Mouse (Mus musculus) neural tube, embryonic 14.5 days (tissue): ENCODE measurements around the gene Arsb. TPM values are rescaled to one million over a fixed set of nuclear protein-coding genes. Genes with fewer than 3 reads are reported as not detected.

ENCODE experiments used
- ATAC-seq: fragments of 200-750 bp; cut with Nextera tagmentation; 2 replicates; pipeline ENCODE4 v1.8.0; 2017; ENCODE audit warnings: low read depth, mild to moderate bottlenecking, moderate TSS enrichment, moderate library complexity
- H3K27ac ChIP-seq: fragments of 300-500 bp; sonication (generic); 2 replicates; pipeline ENCODE4 v1.5.1; 2014; ENCODE audit warnings: low read depth, mild to moderate bottlenecking, control low read depth, low read length, moderate library complexity, mixed read lengths
- H3K27me3 ChIP-seq: fragments of 300-500 bp; sonication (generic); 2 replicates; pipeline ENCODE4 v1.6.1; 2014; ENCODE audit warnings: low read length; ENCODE audit not compliant: control insufficient read depth, insufficient read depth
- H3K36me3 ChIP-seq: fragments of 300-500 bp; sonication (generic); 2 replicates; pipeline ENCODE4 v1.6.1; 2014; ENCODE audit warnings: low read length, mixed read lengths; ENCODE audit not compliant: control insufficient read depth, insufficient read depth
- H3K4me1 ChIP-seq: fragments of 300-500 bp; sonication (generic); 2 replicates; pipeline ENCODE4 v1.6.1; 2014; ENCODE audit warnings: low read length; ENCODE audit not compliant: control insufficient read depth, insufficient read depth
- H3K4me2 ChIP-seq: fragments of 300-500 bp; sonication (generic); 2 replicates; pipeline ENCODE4 v1.6.1; 2014; ENCODE audit warnings: mild to moderate bottlenecking, low read depth, low read length, control low read depth
- H3K4me3 ChIP-seq: fragments of 300-500 bp; sonication (generic); 2 replicates; pipeline ENCODE4 v1.5.1; 2014; ENCODE audit warnings: low read depth, low read length, control low read depth, mixed read lengths
- H3K9ac ChIP-seq: fragments of 300-500 bp; sonication (generic); replicated peaks from 2 replicates; pipeline ENCODE4 v1.6.1; 2014; ENCODE audit warnings: low read depth, mild to moderate bottlenecking, control low read depth, low read length, mixed read lengths
- H3K9me3 ChIP-seq: fragments of 300-500 bp; sonication (generic); 2 replicates; pipeline ENCODE4 v1.6.1; 2016; ENCODE audit warnings: low read length; ENCODE audit not compliant: control insufficient read depth
- WGBS: fragments of 180-500 bp; shearing (Covaris S2); extraction: QIAGEN DNeasy Blood & Tissue Kit; methylation state at CpG from one replicate; pipeline ENCODE4 v1.1.7; 2014; 5-methylcytosine and 5-hydroxymethylcytosine counted together
- polyA plus RNA-seq: library from polyadenylated mRNA; unstranded; fragments of >200 nt; fragmentation: Nextera tagmentation; extraction: Ambion mirVana; gene quantifications from 2 replicates; pipeline ENCODE4 v1.2.1, GENCODE M21; 2014

Arsb gene
- polyA plus RNA-seq, 1 experiment from 2014 or later, result 11.3 TPM

GRCm38 (mm10) chr13:93888916-93889315 is 117.5 kb downstream of the Arsb start:
- no peak overlapping the region for H3K4me3 ChIP-seq
- H3K4me1 ChIP-seq, result no peaks in the 10 kb centered on the region
- H3K4me2 ChIP-seq, result no peak overlapping the region
- ATAC-seq, result no peak
- no peak overlapping the region for H3K9ac ChIP-seq
- no peaks in the 10 kb centered on the region for H3K27me3 ChIP-seq
- no peaks in the 10 kb centered on the region for H3K9me3 ChIP-seq
- no peaks in the 10 kb centered on the region for H3K36me3 ChIP-seq
- no peak overlapping the region for H3K27ac ChIP-seq
- 89% methylated on average over 3 of the region's 3 CpGs for WGBS

GRCm38 (mm10) chr13:93889991-93890390 is 118.6 kb downstream of the Arsb start:
- H3K4me1 ChIP-seq, result no peaks in the 10 kb centered on the region
- H3K27me3 ChIP-seq, result no peaks in the 10 kb centered on the region
- no peak overlapping the region for H3K27ac ChIP-seq
- WGBS, result 81% methylated on average over 3 of the region's 3 CpGs
- H3K9ac ChIP-seq, result no peak overlapping the region
- no peaks in the 10 kb centered on the region for H3K36me3 ChIP-seq
- H3K4me3 ChIP-seq, result no peak overlapping the region
- H3K9me3 ChIP-seq, result no peaks in the 10 kb centered on the region
- no peak overlapping the region for H3K4me2 ChIP-seq
- ATAC-seq, result no peak

GRCm38 (mm10) chr13:93891276-93891675 is 119.8 kb downstream of the Arsb start:
- 73% methylated on average over 6 of the region's 6 CpGs for WGBS
- no peaks in the 10 kb centered on the region for H3K4me1 ChIP-seq
- no peaks in the 10 kb centered on the region for H3K27me3 ChIP-seq
- no peak for ATAC-seq
- no peaks in the 10 kb centered on the region for H3K9me3 ChIP-seq
- H3K27ac ChIP-seq, result no peak overlapping the region
- no peaks in the 10 kb centered on the region for H3K36me3 ChIP-seq
- H3K4me2 ChIP-seq, result no peak overlapping the region
- H3K4me3 ChIP-seq, result no peak overlapping the region
- no peak overlapping the region for H3K9ac ChIP-seq

GRCm38 (mm10) chr13:93892101-93892500 is 120.7 kb downstream of the Arsb start:
- ATAC-seq, result no peak
- WGBS, result 86% methylated on average over 7 of the region's 7 CpGs
- H3K27ac ChIP-seq, result no peak overlapping the region
- H3K36me3 ChIP-seq, result no peaks in the 10 kb centered on the region
- no peaks in the 10 kb centered on the region for H3K4me1 ChIP-seq
- H3K27me3 ChIP-seq, result no peaks in the 10 kb centered on the region
- no peak overlapping the region for H3K4me3 ChIP-seq
- H3K4me2 ChIP-seq, result no peak overlapping the region
- no peaks in the 10 kb centered on the region for H3K9me3 ChIP-seq
- H3K9ac ChIP-seq, result no peak overlapping the region

GRCm38 (mm10) chr13:93894105-93894504 is 122.7 kb downstream of the Arsb start:
- no peaks in the 10 kb centered on the region for H3K27me3 ChIP-seq
- H3K4me1 ChIP-seq, result no peaks in the 10 kb centered on the region
- no peak for ATAC-seq
- H3K27ac ChIP-seq, result no peak overlapping the region
- WGBS, result 87% methylated on average over 2 of the region's 2 CpGs
- no peak overlapping the region for H3K9ac ChIP-seq
- H3K4me2 ChIP-seq, result no peak overlapping the region
- no peaks in the 10 kb centered on the region for H3K9me3 ChIP-seq
- H3K4me3 ChIP-seq, result no peak overlapping the region
- H3K36me3 ChIP-seq, result no peaks in the 10 kb centered on the region

GRCm38 (mm10) chr13:93895430-93895829 is 124.0 kb downstream of the Arsb start:
- ATAC-seq, result no peak
- H3K9ac ChIP-seq, result no peak overlapping the region

GRCm38 (mm10) chr13:93897943-93898826 is 126.8 kb downstream of the Arsb start:
- Histone ChIP-seq H3K4me3 (no peak overlapping the region), H3K27ac (no peak overlapping the region)
- ATAC-seq, result no peak

More at GRCm38 (mm10) chr13:93895430-93895829, 124.0 kb downstream of the Arsb start:
- WGBS, result 80% methylated on average over 2 of the region's 2 CpGs
- Histone ChIP-seq H3K4me1 (no peaks in the 10 kb centered on the region), H3K9me3 (no peaks in the 10 kb centered on the region), H3K4me3 (no peak overlapping the region), H3K36me3 (no peaks in the 10 kb centered on the region), H3K27ac (no peak overlapping the region), H3K4me2 (no peak overlapping the region), H3K27me3 (no peaks in the 10 kb centered on the region)

GRCm38 (mm10) chr13:93899378-93900256 is 128.2 kb downstream of the Arsb start:
- Histone ChIP-seq H3K36me3 (no peaks in the 10 kb centered on the region), H3K9me3 (no peaks in the 10 kb centered on the region), H3K27me3 (no peaks in the 10 kb centered on the region), H3K4me1 (no peaks in the 10 kb centered on the region), H3K9ac (no peak overlapping the region), H3K4me2 (no peak overlapping the region), H3K27ac (no peak overlapping the region), H3K4me3 (no peak overlapping the region)
- ATAC-seq, result no peak
- 85% methylated on average over 3 of the region's 3 CpGs for WGBS

More at GRCm38 (mm10) chr13:93897943-93898826, 126.8 kb downstream of the Arsb start:
- Histone ChIP-seq H3K9ac (no peak overlapping the region), H3K27me3 (no peaks in the 10 kb centered on the region), H3K36me3 (no peaks in the 10 kb centered on the region), H3K4me2 (no peak overlapping the region), H3K9me3 (no peaks in the 10 kb centered on the region), H3K4me1 (no peaks in the 10 kb centered on the region)
- WGBS, result 68% methylated on average over 13 of the region's 13 CpGs
